Mouse (Mus musculus) kidney, embryonic 14.5 days (tissue): ENCODE data around the gene Klhl35. TPM values are rescaled to one million over a fixed set of nuclear protein-coding genes. Genes with fewer than 3 reads are reported as not detected.

Experiments used
- ATAC-seq: fragments of 200-750 bp; cut with Nextera tagmentation; 2 replicates; pipeline ENCODE4 v1.8.0; 2017; ENCODE audit warnings: moderate number of reproducible peaks, mild to moderate bottlenecking, moderate TSS enrichment, moderate library complexity; ENCODE audit not compliant: low FRiP score, low TSS enrichment
- H3K27ac ChIP-seq: fragments of 300-500 bp; sonication (generic); 2 replicates; pipeline ENCODE4 v1.5.1; 2014; ENCODE audit warnings: low read depth, mild to moderate bottlenecking, low read length, moderate library complexity, mixed read lengths
- H3K27me3 ChIP-seq: fragments of 300-500 bp; sonication (generic); 2 replicates; pipeline ENCODE4 v1.6.1; 2014; ENCODE audit warnings: mild to moderate bottlenecking, low read length; ENCODE audit not compliant: control insufficient read depth, insufficient read depth
- H3K36me3 ChIP-seq: fragments of 300-500 bp; sonication (generic); 2 replicates; pipeline ENCODE4 v1.6.1; 2014; ENCODE audit warnings: low read length, mixed read lengths; ENCODE audit not compliant: control insufficient read depth, insufficient read depth
- H3K4me1 ChIP-seq: fragments of 300-500 bp; sonication (generic); 2 replicates; pipeline ENCODE4 v1.6.1; 2014; ENCODE audit warnings: low read length, mixed read lengths; ENCODE audit not compliant: control insufficient read depth, insufficient read depth
- H3K4me2 ChIP-seq: fragments of 300-500 bp; sonication (generic); replicated peaks from 2 replicates; pipeline ENCODE4 v1.6.1; 2014; ENCODE audit warnings: low read depth, mild to moderate bottlenecking, low read length
- H3K4me3 ChIP-seq: fragments of 300-500 bp; sonication (generic); 2 replicates; pipeline ENCODE4 v1.5.1; 2014; ENCODE audit warnings: mild to moderate bottlenecking, low read length
- H3K9ac ChIP-seq: fragments of 300-500 bp; sonication (generic); 2 replicates; pipeline ENCODE4 v1.6.1; 2014; ENCODE audit warnings: low read depth, mild to moderate bottlenecking, low read length, moderate library complexity
- H3K9me3 ChIP-seq: fragments of 300-500 bp; sonication (generic); 2 replicates; pipeline ENCODE4 v1.6.1; 2016; ENCODE audit warnings: low read length; ENCODE audit not compliant: control insufficient read depth
- WGBS: fragments of 180-500 bp; shearing (Covaris S2); extraction: QIAGEN DNeasy Blood & Tissue Kit; methylation state at CpG from one replicate; pipeline ENCODE4 v1.1.7; 2014; 5-methylcytosine and 5-hydroxymethylcytosine counted together
- polyA plus RNA-seq: library from polyadenylated mRNA; unstranded; fragments of >200 nt; fragmentation: Nextera tagmentation; extraction: Ambion mirVana; gene quantifications from 2 replicates; pipeline ENCODE4 v1.2.1, GENCODE M21; 2014

Klhl35 gene
- polyA plus RNA-seq, 1 experiment from 2014 or later = 1.1 TPM

- no peaks in the 10 kb centered on the region; the same call in 1 of the 2 replicates for H3K36me3 ChIP-seq
- H3K4me3 ChIP-seq = no peak overlapping the region
- ATAC-seq = no peak
- no peak overlapping the region for H3K9ac ChIP-seq
- WGBS = 89% methylated on average over 15 of the region's 15 CpGs
- H3K27me3 ChIP-seq = no peaks in the 10 kb centered on the region
- no peak overlapping the region for H3K4me2 ChIP-seq
- no peaks in the 10 kb centered on the region for H3K9me3 ChIP-seq
- H3K27ac ChIP-seq = no peak overlapping the region
- no peaks in the 10 kb centered on the region for H3K4me1 ChIP-seq
Measured at GRCm38 (mm10) chr7:99459888-99460652, 5.7 kb upstream of the Klhl35 start.

GRCm38 (mm10) chr7:99463120-99463519 lies 2.7 kb upstream of the Klhl35 start:
- WGBS = 87% methylated on average over 2 of the region's 2 CpGs
- ATAC-seq = no peak

GRCm38 (mm10) chr7:99467916-99468282 lies 2.1 kb downstream of the Klhl35 start:
- H3K27ac ChIP-seq = peak overlapping the region; percentile 79
- H3K27me3 ChIP-seq = no peaks in the 10 kb centered on the region
- H3K36me3 ChIP-seq = peaks cover 9% of the 10 kb centered on the region; the same call in 1 of the 2 replicates
- peak overlapping the region; percentile 52 for H3K4me3 ChIP-seq
- ATAC-seq = no peak; the same call in none of the 2 replicates
- WGBS = 25% methylated on average over 11 of the region's 11 CpGs
- peak overlapping the region; percentile 73 for H3K9ac ChIP-seq
- peak overlapping the region; percentile 63 for H3K4me2 ChIP-seq
- no peaks in the 10 kb centered on the region for H3K9me3 ChIP-seq
- peaks cover 29% of the 10 kb centered on the region for H3K4me1 ChIP-seq

More at GRCm38 (mm10) chr7:99463120-99463519, 2.7 kb upstream of the Klhl35 start:
- H3K27ac ChIP-seq = no peak overlapping the region
- peaks cover 13% of the 10 kb centered on the region; the same call in 1 of the 2 replicates for H3K4me1 ChIP-seq
- no peak overlapping the region for H3K9ac ChIP-seq
- no peaks in the 10 kb centered on the region for H3K27me3 ChIP-seq
- H3K9me3 ChIP-seq = no peaks in the 10 kb centered on the region
- no peak overlapping the region for H3K4me3 ChIP-seq
- H3K36me3 ChIP-seq = no peaks in the 10 kb centered on the region; the same call in 1 of the 2 replicates
- H3K4me2 ChIP-seq = no peak overlapping the region

- peak overlapping the region; percentile 63 for H3K4me2 ChIP-seq
- H3K9me3 ChIP-seq = no peaks in the 10 kb centered on the region
- peak overlapping the region; percentile 73 for H3K9ac ChIP-seq
- ATAC-seq = peak; percentile 80
- WGBS = 2% methylated on average over 127 of the region's 145 CpGs
- H3K4me3 ChIP-seq = peak overlapping the region; percentile 52
- peaks cover 14% of the 10 kb centered on the region for H3K36me3 ChIP-seq
- no peaks in the 10 kb centered on the region for H3K27me3 ChIP-seq
- peak overlapping the region; percentile 79 for H3K27ac ChIP-seq
- H3K4me1 ChIP-seq = peaks cover 29% of the 10 kb centered on the region
Measured at GRCm38 (mm10) chr7:99468283-99469132, 2.7 kb downstream of the Klhl35 start.

GRCm38 (mm10) chr7:99469680-99470405 lies 4.0 kb downstream of the Klhl35 start:
- Histone ChIP-seq H3K27me3 (no peaks in the 10 kb centered on the region), H3K9ac (no peak overlapping the region; the same call in 1 of the 2 replicates), H3K9me3 (no peaks in the 10 kb centered on the region), H3K4me1 (peaks cover 29% of the 10 kb centered on the region), H3K27ac (no peak overlapping the region), H3K4me2 (no peak overlapping the region), H3K36me3 (peaks cover 20% of the 10 kb centered on the region), H3K4me3 (no peak overlapping the region)
- ATAC-seq = no peak
- WGBS = 68% methylated on average over 17 of the region's 17 CpGs

- Histone ChIP-seq H3K4me1 (peaks cover 20% of the 10 kb centered on the region), H3K4me2 (no peak overlapping the region), H3K27ac (no peak overlapping the region), H3K4me3 (no peak overlapping the region), H3K9me3 (no peaks in the 10 kb centered on the region), H3K27me3 (no peaks in the 10 kb centered on the region), H3K36me3 (peaks cover 30% of the 10 kb centered on the region), H3K9ac (no peak overlapping the region)
- 64% methylated on average over 18 of the region's 18 CpGs for WGBS
- ATAC-seq = no peak
Measured at GRCm38 (mm10) chr7:99471578-99471977, 5.8 kb downstream of the Klhl35 start.

GRCm38 (mm10) chr7:99473638-99474407 lies 8.0 kb downstream of the Klhl35 start:
- peaks cover 10% of the 10 kb centered on the region for H3K4me1 ChIP-seq
- no peak for ATAC-seq
- peaks cover 52% of the 10 kb centered on the region for H3K36me3 ChIP-seq
- H3K9me3 ChIP-seq = no peaks in the 10 kb centered on the region
- 0 out of 2 replicates have a peak overlapping the region, but pooled peaks have one; percentile 8 for H3K27ac ChIP-seq
- H3K27me3 ChIP-seq = no peaks in the 10 kb centered on the region
- H3K4me3 ChIP-seq = no peak overlapping the region
- WGBS = 82% methylated on average over 14 of the region's 14 CpGs
- H3K4me2 ChIP-seq = no peak overlapping the region
- H3K9ac ChIP-seq = no peak overlapping the region
